Mouse (Mus musculus): ENCODE results near the gene Abca3. TPM values are rescaled to one million over a fixed set of nuclear protein-coding genes. Genes with fewer than 3 reads are reported as not detected.
A peak's percentile ranks its signal among the peaks of the same experiment; 100 is the strongest.

Gene Abca3
- total RNA-seq, 1 experiment = 11.5 TPM

DNA sequence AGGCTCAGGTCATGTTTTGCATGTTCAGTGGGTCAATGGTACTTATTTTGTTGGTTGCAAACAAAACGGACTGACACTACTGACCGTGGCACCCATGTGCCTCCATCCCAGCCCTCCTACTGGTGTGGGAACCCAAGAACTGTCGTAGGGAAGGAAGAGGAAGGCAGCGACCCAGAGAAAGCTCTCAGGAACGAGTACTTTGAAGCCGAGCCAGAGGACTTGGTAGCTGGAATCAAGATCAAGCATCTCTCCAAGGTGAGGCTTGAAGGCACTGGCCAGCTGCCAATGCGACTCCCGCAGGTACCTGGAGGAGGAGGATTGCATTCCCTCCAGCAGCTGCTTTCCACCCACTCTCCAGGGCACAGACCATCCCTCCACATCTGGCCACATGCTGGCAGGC lies 32.0 kb downstream of the Abca3 start:
- Histone ChIP-seq H3K4me1 (ENCODE audit: control insufficient read depth in 2 of 2, insufficient read depth in 2 of 2, low read length in 2 of 2, poor library complexity in 1 of 2) (no peaks in the 10 kb centered on the region), H3K27ac (ENCODE audit: insufficient read depth, low read depth, low read length, poor library complexity, severe bottlenecking) (no peak overlapping the region), H3K9ac (ENCODE audit: insufficient read depth, low read depth, low read length, poor library complexity, severe bottlenecking) (no peak overlapping the region), H3K36me3 (ENCODE audit: control insufficient read depth, insufficient read depth, low read length, poor library complexity, severe bottlenecking) (no peaks in the 10 kb centered on the region), H3K4me3 (ENCODE audit: insufficient read depth in 1 of 2, low read depth in 1 of 2, low read length in 2 of 2, poor library complexity in 1 of 2, severe bottlenecking in 1 of 2) (no peak overlapping the region), H3K9me3 (ENCODE audit: control insufficient read depth, insufficient read depth, low read depth, low read length) (no peaks in the 10 kb centered on the region)
- no peak for TF ChIP-seq CHD2 (IDR thresholded peaks at IDR 0.05; ENCODE audit: low read depth, low read length)
- no peak for TF ChIP-seq HCFC1 (IDR thresholded peaks at IDR 0.05; ENCODE audit: borderline replicate concordance, insufficient read depth, low read length)
- no peak for TF ChIP-seq ZC3H11A (IDR thresholded peaks at IDR 0.05; ENCODE audit: borderline replicate concordance, low read depth, low read length)
- no peak for TF ChIP-seq MAFK (IDR thresholded peaks at IDR 0.05; ENCODE audit: insufficient read depth, low read depth, low read length)
- TF ChIP-seq ZNF384 (IDR thresholded peaks at IDR 0.05; ENCODE audit: low read depth, low read length) = no peak
- DNase-seq (ENCODE audit: low read depth, low spot score) = no peak
- in situ Hi-C loops (cut with MboI; ENCODE audit: low sequenced_read_pairs in 2 of 2, unreplicated experiment in 2 of 2) = no loop called here

GRCm38 (mm10) chr17:24388711-24389110 lies 37.0 kb downstream of the Abca3 start:
- Histone ChIP-seq H3K9ac (ENCODE audit: insufficient read depth, low read depth, low read length, poor library complexity, severe bottlenecking) (no peak overlapping the region), H3K36me3 (ENCODE audit: control insufficient read depth, insufficient read depth, low read length, poor library complexity, severe bottlenecking) (no peaks in the 10 kb centered on the region), H3K27ac (ENCODE audit: insufficient read depth, low read depth, low read length, poor library complexity, severe bottlenecking) (no peak overlapping the region), H3K4me1 (ENCODE audit: control insufficient read depth in 2 of 2, insufficient read depth in 2 of 2, low read length in 2 of 2, poor library complexity in 1 of 2) (peaks cover 0 to under 1% of the 10 kb centered on the region in 2 experiments; a peak in 1 of 4 replicates), H3K9me3 (ENCODE audit: control insufficient read depth, insufficient read depth, low read depth, low read length) (no peaks in the 10 kb centered on the region), H3K4me3 (ENCODE audit: insufficient read depth in 1 of 2, low read depth in 1 of 2, low read length in 2 of 2, poor library complexity in 1 of 2, severe bottlenecking in 1 of 2) (no peak overlapping the region)
- in situ Hi-C loops (cut with MboI; ENCODE audit: low sequenced_read_pairs in 2 of 2, unreplicated experiment in 2 of 2) = no loop called here
- TF ChIP-seq ZNF384 (IDR thresholded peaks at IDR 0.05; ENCODE audit: low read depth, low read length) (no peak), CHD2 (IDR thresholded peaks at IDR 0.05; ENCODE audit: low read depth, low read length) (no peak), HCFC1 (IDR thresholded peaks at IDR 0.05; ENCODE audit: borderline replicate concordance, insufficient read depth, low read length) (no peak), ZC3H11A (IDR thresholded peaks at IDR 0.05; ENCODE audit: borderline replicate concordance, low read depth, low read length) (no peak), MAFK (IDR thresholded peaks at IDR 0.05; ENCODE audit: insufficient read depth, low read depth, low read length) (no peak)
- no peak for DNase-seq (ENCODE audit: low read depth, low spot score)

- no peak overlapping the region for H3K4me3 ChIP-seq (ENCODE audit: insufficient read depth in 1 of 2, low read depth in 1 of 2, low read length in 2 of 2, poor library complexity in 1 of 2, severe bottlenecking in 1 of 2)
- H3K27ac ChIP-seq (ENCODE audit: insufficient read depth, low read depth, low read length, poor library complexity, severe bottlenecking) = no peak overlapping the region
- peaks cover 0 to 2% of the 10 kb centered on the region in 2 experiments; a peak in 1 of 4 replicates for H3K4me1 ChIP-seq (ENCODE audit: control insufficient read depth in 2 of 2, insufficient read depth in 2 of 2, low read length in 2 of 2, poor library complexity in 1 of 2)
- H3K9me3 ChIP-seq (ENCODE audit: control insufficient read depth, insufficient read depth, low read depth, low read length) = no peaks in the 10 kb centered on the region
- H3K36me3 ChIP-seq (ENCODE audit: control insufficient read depth, insufficient read depth, low read length, poor library complexity, severe bottlenecking) = no peaks in the 10 kb centered on the region
- peak; percentile 44 for DNase-seq (ENCODE audit: low read depth, low spot score)
- in situ Hi-C loops (cut with MboI; ENCODE audit: low sequenced_read_pairs in 2 of 2, unreplicated experiment in 2 of 2) = no loop called here
- H3K9ac ChIP-seq (ENCODE audit: insufficient read depth, low read depth, low read length, poor library complexity, severe bottlenecking) = no peak overlapping the region
- TF ChIP-seq ZC3H11A (IDR thresholded peaks at IDR 0.05; ENCODE audit: borderline replicate concordance, low read depth, low read length) (no peak), ZNF384 (IDR thresholded peaks at IDR 0.05; ENCODE audit: low read depth, low read length) (no peak), MAFK (IDR thresholded peaks at IDR 0.05; ENCODE audit: insufficient read depth, low read depth, low read length) (no peak), CHD2 (IDR thresholded peaks at IDR 0.05; ENCODE audit: low read depth, low read length) (no peak), HCFC1 (IDR thresholded peaks at IDR 0.05; ENCODE audit: borderline replicate concordance, insufficient read depth, low read length) (no peak)
Observed at GRCm38 (mm10) chr17:24389865-24390264, 38.1 kb downstream of the Abca3 start.

- in situ Hi-C loops (cut with MboI; ENCODE audit: low sequenced_read_pairs in 2 of 2, unreplicated experiment in 2 of 2) = no loop called here
- Histone ChIP-seq H3K4me3 (ENCODE audit: insufficient read depth in 1 of 2, low read depth in 1 of 2, low read length in 2 of 2, poor library complexity in 1 of 2, severe bottlenecking in 1 of 2) (no peak overlapping the region), H3K36me3 (ENCODE audit: control insufficient read depth, insufficient read depth, low read length, poor library complexity, severe bottlenecking) (no peaks in the 10 kb centered on the region), H3K9ac (ENCODE audit: insufficient read depth, low read depth, low read length, poor library complexity, severe bottlenecking) (no peak overlapping the region), H3K27ac (ENCODE audit: insufficient read depth, low read depth, low read length, poor library complexity, severe bottlenecking) (no peak overlapping the region), H3K4me1 (ENCODE audit: control insufficient read depth in 2 of 2, insufficient read depth in 2 of 2, low read length in 2 of 2, poor library complexity in 1 of 2) (peaks cover 0 to 2% of the 10 kb centered on the region in 2 experiments; a peak in 1 of 4 replicates), H3K9me3 (ENCODE audit: control insufficient read depth, insufficient read depth, low read depth, low read length) (no peaks in the 10 kb centered on the region)
- DNase-seq (ENCODE audit: low read depth, low spot score) = peak; percentile 34
- no peak for TF ChIP-seq MAFK (IDR thresholded peaks at IDR 0.05; ENCODE audit: insufficient read depth, low read depth, low read length)
- TF ChIP-seq CHD2 (IDR thresholded peaks at IDR 0.05; ENCODE audit: low read depth, low read length) = no peak
- no peak for TF ChIP-seq HCFC1 (IDR thresholded peaks at IDR 0.05; ENCODE audit: borderline replicate concordance, insufficient read depth, low read length)
- TF ChIP-seq ZNF384 (IDR thresholded peaks at IDR 0.05; ENCODE audit: low read depth, low read length) = no peak
- no peak for TF ChIP-seq ZC3H11A (IDR thresholded peaks at IDR 0.05; ENCODE audit: borderline replicate concordance, low read depth, low read length)
Observed at GRCm38 (mm10) chr17:24391149-24391548, 39.4 kb downstream of the Abca3 start.

- Histone ChIP-seq H3K27ac (ENCODE audit: insufficient read depth, low read depth, low read length, poor library complexity, severe bottlenecking) (no peak overlapping the region), H3K9me3 (ENCODE audit: control insufficient read depth, insufficient read depth, low read depth, low read length) (no peaks in the 10 kb centered on the region), H3K4me3 (ENCODE audit: insufficient read depth in 1 of 2, low read depth in 1 of 2, low read length in 2 of 2, poor library complexity in 1 of 2, severe bottlenecking in 1 of 2) (no peak overlapping the region), H3K4me1 (ENCODE audit: control insufficient read depth in 2 of 2, insufficient read depth in 2 of 2, low read length in 2 of 2, poor library complexity in 1 of 2) (peaks cover 0 to 2% of the 10 kb centered on the region in 2 experiments; a peak in 1 of 4 replicates), H3K36me3 (ENCODE audit: control insufficient read depth, insufficient read depth, low read length, poor library complexity, severe bottlenecking) (no peaks in the 10 kb centered on the region; the same call in 1 of the 2 replicates), H3K9ac (ENCODE audit: insufficient read depth, low read depth, low read length, poor library complexity, severe bottlenecking) (no peak overlapping the region)
- in situ Hi-C loops (cut with MboI; ENCODE audit: low sequenced_read_pairs in 2 of 2, unreplicated experiment in 2 of 2) = no loop called here
- no peak for TF ChIP-seq CHD2 (IDR thresholded peaks at IDR 0.05; ENCODE audit: low read depth, low read length)
- TF ChIP-seq HCFC1 (IDR thresholded peaks at IDR 0.05; ENCODE audit: borderline replicate concordance, insufficient read depth, low read length) = no peak
- TF ChIP-seq ZNF384 (IDR thresholded peaks at IDR 0.05; ENCODE audit: low read depth, low read length) = no peak
- no peak for TF ChIP-seq MAFK (IDR thresholded peaks at IDR 0.05; ENCODE audit: insufficient read depth, low read depth, low read length)
- TF ChIP-seq ZC3H11A (IDR thresholded peaks at IDR 0.05; ENCODE audit: borderline replicate concordance, low read depth, low read length) = no peak
- no peak for DNase-seq (ENCODE audit: low read depth, low spot score)
Observed at GRCm38 (mm10) chr17:24393527-24393926, 41.8 kb downstream of the Abca3 start.

Data from ES-E14 (cell line).